Mouse (Mus musculus) MEL (cell line): ENCODE measurements at regions not wholly inside any gene's neighbourhood (a gene's known extent, or its start where the extent isn't known, plus 50 kb on each side); places are given as distances from the start of the nearest gene placed in this dataset.

Source experiments
- DNase-seq: peaks from one replicate; pipeline ENCODE4 v3.0.0; 2011; ENCODE audit warnings: low read depth, low spot score
- H3K27ac ChIP-seq: 2 replicates; pipeline ENCODE4 v1.5.1; 2012; ENCODE audit warnings: low read depth, mild to moderate bottlenecking, control low read depth, low read length, moderate library complexity; ENCODE audit not compliant: control insufficient read depth
- H3K27me3 ChIP-seq, 2 experiments: fragments of 150-350 bp in 1 of 2; sonication (generic) in 1 of 2; 2 replicates each; pipeline ENCODE4 v1.6.1; 2012; ENCODE audit warnings: low read length in 2 of 2, mild to moderate bottlenecking in 2 of 2, improper control_type of control experiment in 1 of 2, moderate library complexity in 1 of 2; ENCODE audit not compliant: insufficient read depth in 2 of 2, control insufficient read depth in 1 of 2
- H3K36me3 ChIP-seq, 2 experiments: 2 replicates each; pipeline ENCODE4 v1.6.1; 2012 to 2014; ENCODE audit warnings: low read length in 2 of 2, improper control_type of control experiment in 1 of 2, inconsistent platforms in 1 of 2, mild to moderate bottlenecking in 1 of 2; ENCODE audit not compliant: insufficient read depth in 2 of 2, control insufficient read depth in 1 of 2
- H3K4me1 ChIP-seq, 2 experiments: fragments of 150-350 bp in 1 of 2; sonication (generic) in 1 of 2; 2 replicates each; pipeline ENCODE4 v1.6.1; 2012; ENCODE audit warnings: low read length in 2 of 2, improper control_type of control experiment in 1 of 2, mild to moderate bottlenecking in 1 of 2; ENCODE audit not compliant: insufficient read depth in 2 of 2, control insufficient read depth in 1 of 2
- H3K4me3 ChIP-seq, 2 experiments: fragments of 150-350 bp in 1 of 2; sonication (generic) in 1 of 2; 2 replicates each; pipeline ENCODE4 v1.5.1; 2012; ENCODE audit warnings: low read depth in 2 of 2, low read length in 2 of 2, mild to moderate bottlenecking in 2 of 2, moderate library complexity in 2 of 2, control low read depth in 1 of 2, improper control_type of control experiment in 1 of 2; ENCODE audit not compliant: control insufficient read depth in 1 of 2, insufficient read depth in 1 of 2
- H3K79me2 ChIP-seq: 2 replicates; pipeline ENCODE4 v1.6.1; 2012; ENCODE audit warnings: mild to moderate bottlenecking, low read length, moderate library complexity; ENCODE audit not compliant: control insufficient read depth, poor library complexity, insufficient read depth
- H3K9ac ChIP-seq: 2 replicates; pipeline ENCODE4 v1.6.1; 2012; ENCODE audit warnings: low read depth, mild to moderate bottlenecking, control low read depth, low read length, moderate library complexity; ENCODE audit not compliant: control insufficient read depth, poor library complexity, severe bottlenecking
- H3K9me3 ChIP-seq: fragments of 150-350 bp; sonication (generic); replicated peaks from 2 replicates; pipeline ENCODE4 v1.6.1; 2012; ENCODE audit warnings: mild to moderate bottlenecking, low read length, improper control_type of control experiment, moderate library complexity; ENCODE audit not compliant: insufficient read depth
- BHLHE40 ChIP-seq: IDR thresholded peaks from 2 replicates; pipeline ENCODE4 v1.6.1; 2012; ENCODE audit warnings: low read depth, mild to moderate bottlenecking, inconsistent platforms, low read length, improper control_type of control experiment, borderline replicate concordance
- CHD1 ChIP-seq: IDR thresholded peaks from 2 replicates; pipeline ENCODE4 v1.6.1; 2012; ENCODE audit warnings: low read depth, mild to moderate bottlenecking, inconsistent platforms, low read length, improper control_type of control experiment
- CHD2 ChIP-seq: IDR thresholded peaks from 2 replicates; pipeline ENCODE4 v1.6.1; 2011; ENCODE audit warnings: low read length, improper control_type of control experiment
- E2F4 ChIP-seq: IDR thresholded peaks from 2 replicates; pipeline ENCODE4 v1.6.1; 2011; ENCODE audit warnings: low read depth, low read length, improper control_type of control experiment, borderline replicate concordance
- ELF1 ChIP-seq: IDR thresholded peaks from 2 replicates; pipeline ENCODE4 v1.6.1; 2014; ENCODE audit warnings: low read depth, mild to moderate bottlenecking, inconsistent platforms, low read length, improper control_type of control experiment, moderate library complexity
- EP300 ChIP-seq, 2 experiments: IDR thresholded peaks; 2 replicates each; pipeline ENCODE4 v1.6.1; 2011; ENCODE audit warnings: improper control_type of control experiment in 2 of 2, low read length in 2 of 2, low read depth in 1 of 2, mild to moderate bottlenecking in 1 of 2
- GABPA ChIP-seq: IDR thresholded peaks from 2 replicates; pipeline ENCODE4 v1.6.1; 2012; ENCODE audit warnings: low read depth, mild to moderate bottlenecking, inconsistent platforms, low read length, improper control_type of control experiment, moderate library complexity
- HCFC1 ChIP-seq: IDR thresholded peaks from 2 replicates; pipeline ENCODE4 v1.6.1; 2012; ENCODE audit warnings: low read depth, mild to moderate bottlenecking, inconsistent platforms, low read length, improper control_type of control experiment, moderate library complexity
- KAT2A ChIP-seq: conservative IDR thresholded peaks from 2 replicates; pipeline ENCODE4 v1.6.1; 2012; ENCODE audit warnings: low read depth, low read length, improper control_type of control experiment, inconsistent platforms
- MAFK ChIP-seq: IDR thresholded peaks from 2 replicates; pipeline ENCODE4 v1.6.1; 2011; ENCODE audit warnings: low read depth, mild to moderate bottlenecking, low read length, improper control_type of control experiment, borderline replicate concordance
- MYB ChIP-seq: IDR thresholded peaks from 2 replicates; pipeline ENCODE4 v1.6.1; 2011; ENCODE audit warnings: mild to moderate bottlenecking, low read depth, low read length, improper control_type of control experiment
- NRF1 ChIP-seq: IDR thresholded peaks from 2 replicates; pipeline ENCODE4 v1.6.1; 2014; ENCODE audit warnings: low read depth, mild to moderate bottlenecking, inconsistent platforms, low read length, improper control_type of control experiment, moderate library complexity; ENCODE audit not compliant: poor library complexity, insufficient read depth, severe bottlenecking
- POLR2AphosphoS5 ChIP-seq: IDR thresholded peaks from 2 replicates; pipeline ENCODE4 v1.6.1; 2012; ENCODE audit warnings: low read depth, borderline replicate concordance, mild to moderate bottlenecking, inconsistent platforms, low read length, moderate library complexity, mixed read lengths
- RAD21 ChIP-seq: IDR thresholded peaks from 2 replicates; pipeline ENCODE4 v1.6.1; 2011; ENCODE audit warnings: mild to moderate bottlenecking, low read depth, low read length, improper control_type of control experiment
- TAL1 ChIP-seq: IDR thresholded peaks from 2 replicates; pipeline ENCODE4 v1.6.1; 2012; ENCODE audit warnings: mild to moderate bottlenecking, inconsistent platforms, low read length, moderate library complexity, mixed read lengths
- UBTF ChIP-seq: IDR thresholded peaks from 2 replicates; pipeline ENCODE4 v1.6.1; 2012; ENCODE audit warnings: low read depth, mild to moderate bottlenecking, inconsistent platforms, low read length, improper control_type of control experiment, moderate library complexity, borderline replicate concordance; ENCODE audit not compliant: insufficient read depth
- ZC3H11A ChIP-seq: IDR thresholded peaks from 2 replicates; pipeline ENCODE4 v1.6.1; 2012; ENCODE audit warnings: low read depth, mild to moderate bottlenecking, inconsistent platforms, low read length, improper control_type of control experiment

GRCm38 (mm10) chr11:57958233-57958632 is 50.6 kb upstream of the Larp1 start:
- Histone ChIP-seq H3K4me1 (peaks cover 10 to 34% of the 10 kb centered on the region in 2 experiments), H3K9ac (no peak overlapping the region), H3K36me3 (peaks cover 0 to 24% of the 10 kb centered on the region in 2 experiments; a peak in 2 of 4 replicates), H3K27ac (no peak overlapping the region), H3K4me3 (no peak overlapping the region), H3K9me3 (no peaks in the 10 kb centered on the region), H3K79me2 (no peaks in the 10 kb centered on the region; the same call in 1 of the 2 replicates), H3K27me3 (no peaks in the 10 kb centered on the region)
- no peak for TF ChIP-seq EP300 (IDR thresholded peaks at IDR 0.05; ENCODE audit: low read depth in 1 of 2, low read length in 2 of 2)
- no peak for TF ChIP-seq RAD21
- no peak for TF ChIP-seq ZC3H11A
- no peak for TF ChIP-seq NRF1
- no peak for DNase-seq

DNA sequence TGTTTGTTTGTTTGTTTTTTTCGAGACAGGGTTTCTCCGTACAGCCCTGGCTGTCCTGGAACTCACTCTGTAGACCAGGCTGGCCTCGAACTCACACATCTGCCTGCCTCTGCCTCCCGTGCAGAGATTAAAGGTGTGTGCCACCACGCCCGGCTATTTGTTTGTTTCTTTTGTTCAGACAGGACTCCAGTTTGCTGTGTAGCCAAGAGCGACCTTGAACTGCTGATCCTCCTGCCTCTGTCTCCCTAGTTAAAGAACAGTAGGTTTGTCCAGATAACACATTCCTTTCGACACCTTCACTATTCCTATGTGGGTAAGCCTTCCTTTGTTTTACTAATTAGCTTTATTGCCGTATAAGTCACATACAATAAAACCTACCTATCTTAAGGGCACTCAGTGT is 52.0 kb upstream of the Larp1 start:
- no peak overlapping the region for H3K9ac ChIP-seq
- H3K36me3 ChIP-seq, result peaks cover 0 to 33% of the 10 kb centered on the region in 2 experiments; a peak in 2 of 4 replicates
- no peaks in the 10 kb centered on the region for H3K9me3 ChIP-seq
- TF ChIP-seq E2F4 (no peak), CHD1 (no peak), POLR2AphosphoS5 (no peak), CHD2 (no peak)
- H3K4me3 ChIP-seq, result no peak overlapping the region
- peaks cover 13 to 41% of the 10 kb centered on the region in 2 experiments for H3K4me1 ChIP-seq
- no peaks in the 10 kb centered on the region for H3K27me3 ChIP-seq
- no peak for DNase-seq
- H3K27ac ChIP-seq, result no peak overlapping the region
- no peaks in the 10 kb centered on the region for H3K79me2 ChIP-seq

- Histone ChIP-seq H3K9ac (no peak overlapping the region), H3K79me2 (no peaks in the 10 kb centered on the region), H3K27me3 (no peaks in the 10 kb centered on the region), H3K27ac (no peak overlapping the region), H3K9me3 (no peaks in the 10 kb centered on the region), H3K4me3 (no peak overlapping the region), H3K36me3 (peaks cover 0 to 31% of the 10 kb centered on the region in 2 experiments; a peak in 2 of 4 replicates), H3K4me1 (peaks cover 13 to 41% of the 10 kb centered on the region in 2 experiments)
- no peak for DNase-seq
- TF ChIP-seq E2F4 (no peak), KAT2A (no peak), GABPA (no peak), POLR2AphosphoS5 (no peak), BHLHE40 (no peak), MYB (no peak), UBTF (no peak), NRF1 (no peak), TAL1 (no peak), ELF1 (no peak), ZC3H11A (no peak), MAFK (no peak), HCFC1 (no peak)
These were observed 52.8 kb upstream of the Larp1 start for GRCm38 (mm10) chr11:57956076-57956475.
